Mouse (Mus musculus): ENCODE data around the gene Ckb. TPM values are rescaled to one million over a fixed set of nuclear protein-coding genes. Genes with fewer than 3 reads are reported as not detected.

The Ckb gene
- total RNA-seq (2023) = 1 to 10 TPM; 3.1 to 5.9 TPM

GRCm38 (mm10) chr12:111672176-111672575 lies at the start of gene Ckb:
TSS of gene Ckb (minus strand) at chr12:111672338.

GRCm38 (mm10) chr12:111713004-111713651 lies 41.0 kb upstream of the Ckb start, which contains the start of the genes Bag5 and Apopt1:
TSS of gene Bag5 (minus strand) at chr12:111713257.
TSS of gene Apopt1 (plus strand) at chr12:111713261.

GRCm38 (mm10) chr12:111677882-111678669 lies 5.9 kb upstream of the Ckb start, which contains the start of gene Trmt61a:
TSS of gene Trmt61a (plus strand) at chr12:111678105.

Other genes starting within 250 kb of the Ckb start
- gene Tnfaip2, start 229.9 kb downstream of the Ckb start, total RNA-seq (2023) = 100 to 1,000 TPM; 216 to 263 TPM
- under 1 TPM in 1 of 2 experiments, not detected in 1; 0.31 TPM for gene Gm266, start 186.5 kb downstream of the Ckb start, total RNA-seq (2023)
- 100 to 1,000 TPM; 661 TPM for gene Eif5, start 134.3 kb downstream of the Ckb start, total RNA-seq (2023)
- gene Mark3, start 97.8 kb downstream of the Ckb start, total RNA-seq (2023) = 10 to 100 TPM; 55.4 to 63.9 TPM
- gene Trmt61a, start 5.8 kb upstream of the Ckb start, total RNA-seq (2023) = 1 to 10 TPM; 2.7 to 4.6 TPM
- gene Bag5, start 40.9 kb upstream of the Ckb start, total RNA-seq (2023) = 1 to 10 TPM; 7.9 to 9.7 TPM
- gene Apopt1, start 40.9 kb upstream of the Ckb start, total RNA-seq (2023) = 10 to 100 TPM; 13.2 to 16.8 TPM
- gene Klc1, start 86.5 kb upstream of the Ckb start, total RNA-seq (2023) = 10 to 100 TPM; 47.0 to 50.7 TPM
- 1 to 10 TPM; 3.4 to 5.9 TPM for gene Xrcc3, start 141.5 kb upstream of the Ckb start, total RNA-seq (2023)
- 1 to 10 TPM; 1.8 to 5.1 TPM for gene Zfyve21, start 141.8 kb upstream of the Ckb start, total RNA-seq (2023)
- gene Ppp1r13b, start 235.8 kb upstream of the Ckb start, total RNA-seq (2023) = 1 to 10 TPM; 2.1 to 2.3 TPM

All from neutrophil, adult 59 days (primary cell).